Mouse (Mus musculus) liver, embryonic 14.5 days (tissue): Measurements from ENCODE around the gene Vhl.

Source experiments
- CTCF ChIP-seq: IDR thresholded peaks from 2 replicates; pipeline ENCODE4 v1.5.1; 2016; ENCODE audit warnings: antibody characterized with exemption, low read depth, control low read depth
- EP300 ChIP-seq: IDR thresholded peaks from 2 replicates; pipeline ENCODE4 v1.6.1; 2016; ENCODE audit warnings: antibody characterized with exemption, low read depth

DNA sequence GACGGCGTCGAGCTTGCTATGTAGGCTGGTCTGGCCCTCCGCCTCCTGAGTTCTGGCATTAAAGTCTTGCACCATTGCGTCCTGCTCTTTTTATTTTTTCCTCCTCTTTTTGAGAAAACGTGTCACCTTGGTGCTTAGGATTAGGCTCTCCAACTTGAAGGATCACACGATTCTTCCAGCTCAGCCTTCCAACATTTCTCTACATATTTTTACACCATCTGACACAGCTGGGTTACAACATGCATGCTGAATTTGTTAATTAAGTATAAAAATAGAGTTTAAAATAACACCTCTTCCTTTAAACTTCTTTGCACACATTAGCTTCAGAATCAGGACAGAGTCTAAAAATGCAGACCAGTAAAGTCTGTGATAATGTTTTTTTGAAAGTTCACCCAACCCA lies 14.5 kb upstream of the Vhl start:
- TF ChIP-seq CTCF (no peak), EP300 (no peak)
